Mouse (Mus musculus) testis, postnatal 10 days (tissue): Measurements from ENCODE around the gene Olfr1106.

Experiments
- DNase-seq: peaks from one replicate; pipeline ENCODE4 v3.0.0; 2021; ENCODE audit warnings: low spot score

Olfr1106 gene

DNA sequence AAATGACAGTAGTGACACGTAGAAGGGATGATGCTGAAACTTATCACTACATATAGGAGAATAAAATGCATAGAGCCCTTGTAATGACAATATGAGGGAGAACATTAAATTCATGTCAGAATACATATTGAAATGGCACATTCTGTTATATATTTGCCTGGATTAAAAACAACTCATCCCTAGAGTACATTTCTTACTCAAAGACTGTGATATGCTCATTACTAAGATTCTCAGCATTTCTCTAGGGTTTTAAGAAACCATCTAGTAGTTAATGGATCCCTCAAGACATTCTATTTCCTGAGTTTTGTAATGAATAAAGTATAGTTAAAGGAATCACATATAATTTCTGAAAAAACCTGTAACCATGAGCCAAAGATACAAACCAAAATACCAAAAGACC, at the start of gene Olfr1106:
Gene Olfr1106 (minus strand): TSS at position 101 of the 400 bp plus-strand sequence.
- DNase-seq: no peak

DNA sequence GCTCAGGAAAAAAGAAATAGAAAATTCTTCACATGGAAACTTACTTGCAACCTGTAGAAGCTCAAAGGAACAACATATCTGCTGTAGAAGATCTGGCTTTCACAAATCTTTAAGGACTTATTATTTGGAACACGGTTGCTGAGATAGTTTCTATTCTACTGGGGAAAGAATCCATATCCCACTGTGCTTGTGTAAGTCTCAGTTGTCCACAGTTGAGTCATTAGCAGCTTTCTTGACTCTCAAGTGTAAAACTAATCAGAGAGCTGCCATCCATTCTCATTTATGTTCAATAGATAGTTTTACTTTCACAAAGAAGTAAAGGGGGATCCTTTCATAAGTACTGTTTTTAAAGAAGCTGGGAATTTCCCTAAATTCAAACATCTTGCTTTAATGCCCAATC, 43.8 kb upstream of the Olfr1106 start, which contains the start of gene Olfr1109:
Gene Olfr1109 (minus strand): TSS at position 101 of the 400 bp plus-strand sequence.
- DNase-seq: no peak

DNA sequence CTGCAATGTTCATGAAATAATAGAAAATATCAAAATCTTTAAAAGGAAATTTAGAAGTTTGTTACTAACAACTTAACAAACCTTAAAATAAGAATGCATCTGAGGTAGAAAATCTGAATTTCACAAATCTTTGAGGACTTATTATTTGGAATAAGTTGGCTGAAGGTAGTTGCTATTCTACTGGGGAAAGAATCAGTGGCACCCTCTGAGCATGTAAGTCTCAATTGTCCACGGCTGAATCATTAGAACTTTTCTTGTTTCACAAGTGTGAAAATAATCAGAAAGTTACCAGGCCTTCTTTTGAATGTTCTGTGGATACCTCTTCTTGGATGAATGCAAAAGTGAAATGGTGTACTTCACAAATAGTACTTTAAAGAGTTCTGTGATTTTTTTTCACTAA, 23.6 kb upstream of the Olfr1106 start, which contains the start of gene Olfr1107:
Gene Olfr1107 (minus strand): TSS at position 101 of the 400 bp plus-strand sequence.
- DNase-seq: no peak

DNA sequence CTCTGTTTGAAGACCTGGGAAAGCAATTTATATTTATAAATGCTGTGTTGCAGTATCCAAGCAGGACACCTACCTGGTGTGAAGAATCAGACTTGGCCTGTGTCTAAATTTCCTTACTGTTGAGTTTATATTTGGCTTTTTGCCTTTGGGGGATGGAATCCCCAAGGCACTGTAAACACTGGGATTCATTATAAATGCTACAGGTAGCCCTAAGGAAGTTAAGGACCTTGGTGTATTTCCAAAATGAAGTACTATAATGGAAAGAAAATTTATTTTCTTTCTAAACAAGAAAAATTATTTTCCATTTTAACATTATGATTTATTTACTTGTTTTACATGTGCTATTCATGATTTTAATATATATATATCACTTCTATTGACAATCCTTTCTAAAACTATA, 15.6 kb downstream of the Olfr1106 start, which contains the start of gene Olfr1105:
Gene Olfr1105 (minus strand): TSS at position 101 of the 400 bp plus-strand sequence.
- no peak for DNase-seq

DNA sequence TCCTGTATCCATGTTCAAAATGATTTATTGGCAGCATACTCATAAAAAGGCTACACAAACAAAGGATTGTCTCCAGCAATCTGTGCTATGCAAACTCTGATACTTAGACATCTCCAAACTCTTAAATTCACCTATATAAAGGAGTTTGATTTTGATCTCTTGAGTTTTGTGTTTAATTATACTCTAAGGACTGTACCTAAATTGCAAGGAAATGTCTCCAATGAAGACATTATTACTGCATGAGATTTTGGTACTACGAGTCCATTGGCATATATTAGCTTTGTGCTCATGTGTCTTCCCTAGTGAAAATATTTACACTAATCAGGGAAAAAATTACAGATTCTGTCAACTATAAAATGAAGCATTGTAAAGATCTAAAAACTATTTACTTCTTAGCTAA, 25.1 kb downstream of the Olfr1106 start, which contains the start of gene Olfr1104:
Gene Olfr1104 (minus strand): TSS at position 101 of the 400 bp plus-strand sequence.
- no peak for DNase-seq

DNA sequence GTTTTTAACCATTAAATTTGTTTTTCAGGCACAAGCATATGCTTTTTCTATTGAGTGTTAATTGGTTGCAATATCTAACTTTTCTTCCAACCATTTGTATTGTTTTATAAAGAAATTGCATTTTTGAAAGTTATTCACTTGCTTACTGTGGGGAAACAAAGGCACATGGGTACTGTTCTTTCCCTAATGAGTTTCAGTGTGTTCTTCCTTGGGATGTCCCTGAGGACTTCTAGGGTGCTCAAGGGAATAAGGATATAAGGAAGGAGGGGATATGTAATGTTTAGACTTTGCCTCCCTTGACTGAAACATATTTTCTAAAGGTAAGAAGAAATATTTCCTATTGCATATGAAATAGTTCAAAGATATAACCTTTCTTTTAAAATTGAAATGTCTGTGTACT, 54.0 kb downstream of the Olfr1106 start, which contains the start of gene Olfr1102:
Gene Olfr1102 (plus strand): TSS at position 301 of the 400 bp plus-strand sequence.
- DNase-seq: no peak
